Mouse (Mus musculus): Measurements from ENCODE around the gene Zfp13. TPM values are rescaled to one million over a fixed set of nuclear protein-coding genes. Genes with fewer than 3 reads are reported as not detected.
"Not testable (repeated sequence)": the region's sequence is repeated elsewhere in the genome, so short reads cannot be mapped to it uniquely, and the experiment has no call there.

The Zfp13 gene
- polyA plus RNA-seq, 1 experiment from 2014 or later = 10.3 TPM

DNA sequence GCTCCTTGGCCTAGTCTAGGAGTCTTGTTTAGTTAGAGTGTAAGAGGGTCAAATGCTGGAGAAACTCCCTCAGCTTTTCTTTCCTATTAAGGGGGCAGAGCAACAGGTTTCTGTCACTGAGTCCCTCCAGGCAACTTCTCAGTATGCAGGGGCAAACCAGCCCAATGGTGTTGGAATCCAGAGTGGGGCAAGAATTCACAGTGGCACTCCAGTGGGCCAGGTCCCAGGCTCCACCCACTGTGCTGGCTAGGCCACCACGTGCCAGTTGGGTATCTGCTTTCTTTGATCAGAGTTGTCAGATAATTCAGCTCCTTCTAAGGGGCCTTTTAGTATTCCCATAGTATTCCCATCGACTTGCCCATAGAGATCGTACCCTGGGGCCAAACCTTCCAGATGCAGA lies 59.2 kb downstream of the Zfp13 start:
- WGBS = 41% methylated on average over 3 of the region's 3 CpGs
- 0 out of 2 replicates have a peak, but pooled peaks cover 9% of the 10 kb centered on the region for H3K27me3 ChIP-seq (replicated peaks)
- H3K4me1 ChIP-seq = peaks cover 12% of the 10 kb centered on the region
- H3K9me3 ChIP-seq = no peaks in the 10 kb centered on the region
- H3K36me3 ChIP-seq = no peaks in the 10 kb centered on the region
- no peak overlapping the region for H3K4me2 ChIP-seq
- H3K9ac ChIP-seq = no peak overlapping the region
- H3K4me3 ChIP-seq (replicated peaks) = peak overlapping the region; percentile 13; the same call in 1 of the 2 replicates
- H3K27ac ChIP-seq = no peak overlapping the region
- no peak for ATAC-seq (ENCODE audit: insufficient read depth, low FRiP score, low read depth)

GRCm38 (mm10) chr17:23539608-23540007 lies 59.7 kb downstream of the Zfp13 start:
- ATAC-seq (ENCODE audit: insufficient read depth, low FRiP score, low read depth) = no peak
- Histone ChIP-seq H3K4me1 (peaks cover 15% of the 10 kb centered on the region), H3K9me3 (no peaks in the 10 kb centered on the region), H3K36me3 (no peaks in the 10 kb centered on the region), H3K27me3 (replicated peaks) (0 out of 2 replicates have a peak, but pooled peaks cover 9% of the 10 kb centered on the region), H3K4me2 (no peak overlapping the region), H3K4me3 (replicated peaks) (no peak overlapping the region), H3K27ac (no peak overlapping the region), H3K9ac (no peak overlapping the region)
- WGBS = 87% methylated on average over 5 of the region's 5 CpGs

DNA sequence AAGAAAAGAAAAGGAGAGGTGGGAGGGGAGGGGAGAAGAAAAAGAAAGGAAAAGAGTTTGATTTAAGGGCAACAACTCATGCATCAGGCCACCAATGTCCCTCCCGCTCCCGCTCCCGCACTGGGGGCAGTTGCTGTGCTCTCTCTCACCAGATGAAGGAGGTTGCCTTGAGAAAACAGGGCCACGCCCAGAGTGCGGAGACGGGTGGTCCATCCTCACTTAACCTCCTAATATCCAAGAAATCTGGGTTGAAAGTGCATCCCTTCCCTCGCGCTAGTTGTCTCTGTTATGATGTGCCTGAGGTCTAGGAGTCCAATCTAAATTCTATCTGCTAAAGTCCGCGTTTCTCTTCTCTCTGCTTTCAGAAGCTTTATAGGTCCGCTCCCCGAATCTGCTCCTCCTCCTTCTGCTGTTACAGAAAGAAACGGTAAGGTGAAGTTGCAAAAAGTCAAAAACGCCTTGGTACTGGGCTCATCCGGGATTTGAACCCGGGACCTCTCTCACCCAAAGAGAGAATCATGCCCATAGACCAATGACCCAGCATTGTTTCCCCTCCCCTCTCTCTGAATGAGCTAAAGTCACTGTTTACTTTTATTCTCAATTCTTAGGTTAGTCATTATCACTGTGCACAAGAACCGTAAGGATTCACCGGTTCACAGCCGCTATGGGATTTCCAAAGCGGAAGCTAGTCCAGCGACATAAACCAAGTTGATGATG lies 60.8 kb downstream of the Zfp13 start:
- H3K27ac ChIP-seq = no peak overlapping the region
- H3K4me1 ChIP-seq = peaks cover 15% of the 10 kb centered on the region
- ATAC-seq (ENCODE audit: insufficient read depth, low FRiP score, low read depth) = no peak
- no peak overlapping the region for H3K9ac ChIP-seq
- H3K4me2 ChIP-seq = peak overlapping the region; percentile 60
- H3K27me3 ChIP-seq (replicated peaks) = 0 out of 2 replicates have a peak, but pooled peaks cover 15% of the 10 kb centered on the region
- H3K4me3 ChIP-seq (replicated peaks) = peak overlapping the region; percentile 34
- H3K9me3 ChIP-seq = no peaks in the 10 kb centered on the region
- H3K36me3 ChIP-seq = no peaks in the 10 kb centered on the region
- 10% methylated on average over 21 of the region's 21 CpGs for WGBS

DNA sequence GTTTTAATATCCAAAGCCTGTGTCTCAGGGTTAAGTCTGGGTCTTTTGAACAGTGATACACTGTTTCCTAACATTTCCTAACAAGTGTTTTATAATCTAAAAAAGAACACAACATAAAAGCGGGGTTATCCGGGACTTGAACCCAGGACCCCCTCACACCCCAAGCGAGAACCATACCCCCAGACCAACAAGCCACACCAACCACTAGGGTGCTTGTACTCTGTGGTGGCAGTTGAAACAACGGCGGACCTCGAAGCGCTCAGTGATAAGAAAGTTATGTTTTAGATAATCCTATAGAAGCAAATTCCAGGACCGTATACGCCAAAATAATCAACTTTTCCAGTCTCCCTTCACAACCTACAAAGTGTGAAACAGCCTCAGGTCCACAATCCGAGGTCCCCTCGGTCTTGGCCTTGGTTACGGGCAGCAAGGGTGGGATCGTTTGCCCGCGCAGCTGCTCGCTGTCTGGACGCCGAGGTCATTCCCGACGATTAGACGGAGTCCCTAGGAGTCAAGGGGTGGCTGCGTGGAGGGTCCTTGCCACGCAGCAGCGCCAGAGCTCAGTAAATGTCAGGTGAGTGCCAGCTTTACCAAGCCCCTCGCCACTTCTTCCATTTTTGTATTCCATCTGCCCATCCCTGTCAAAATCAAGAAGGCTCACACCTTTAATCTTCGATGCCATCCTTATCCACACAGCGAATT lies 61.6 kb downstream of the Zfp13 start:
- Histone ChIP-seq H3K4me2 (peak overlapping the region; percentile 60), H3K27ac (no peak overlapping the region), H3K9ac (no peak overlapping the region), H3K9me3 (no peaks in the 10 kb centered on the region), H3K4me1 (peaks cover 15% of the 10 kb centered on the region), H3K36me3 (no peaks in the 10 kb centered on the region), H3K4me3 (replicated peaks) (peak overlapping the region; percentile 34), H3K27me3 (replicated peaks) (0 out of 2 replicates have a peak, but pooled peaks cover 15% of the 10 kb centered on the region)
- WGBS = 7% methylated on average over 27 of the region's 27 CpGs
- no peak for ATAC-seq (ENCODE audit: insufficient read depth, low FRiP score, low read depth)

DNA sequence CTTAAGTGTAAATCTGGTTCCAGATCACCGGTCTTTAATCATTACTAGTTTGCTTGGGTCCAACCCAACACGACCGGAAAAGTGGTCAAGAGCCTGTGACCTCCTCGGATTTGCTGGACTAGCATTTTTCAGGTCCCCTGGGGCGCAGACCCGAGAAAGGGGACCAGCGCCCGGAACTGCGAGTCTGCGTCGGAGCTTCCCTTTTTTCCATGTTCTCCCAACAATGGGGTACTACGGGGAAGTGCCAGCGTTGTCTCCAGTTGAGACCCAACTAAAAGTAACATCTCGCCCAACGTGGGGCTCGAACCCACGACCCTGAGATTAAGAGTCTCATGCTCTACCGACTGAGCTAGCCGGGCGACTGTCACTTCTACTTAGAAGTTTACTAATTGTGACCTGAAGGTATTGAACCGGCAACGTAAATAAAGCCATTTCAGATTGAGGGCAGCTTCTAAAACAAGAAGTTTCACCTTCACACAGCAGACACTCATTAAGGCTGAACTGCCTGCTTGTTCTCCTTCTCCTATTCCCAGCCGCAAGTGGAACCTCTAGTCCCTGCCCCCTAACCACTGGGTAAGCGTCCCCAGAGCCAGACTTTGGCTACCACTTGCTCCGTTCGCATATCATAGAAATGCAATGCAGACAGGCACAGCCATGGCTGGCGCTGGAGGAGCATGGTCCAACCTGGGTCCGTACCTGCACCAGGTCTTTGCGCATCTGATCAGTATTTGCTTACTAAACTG lies 64.1 kb downstream of the Zfp13 start:
- not testable (repeated sequence) for H3K9ac ChIP-seq, H3K9me3 ChIP-seq, H3K36me3 ChIP-seq, H3K27ac ChIP-seq
- Histone ChIP-seq H3K4me2 (peak overlapping the region; percentile 23), H3K4me1 (peaks cover 15% of the 10 kb centered on the region), H3K4me3 (replicated peaks) (peak overlapping the region; percentile 9; the same call in 1 of the 2 replicates), H3K27me3 (replicated peaks) (0 out of 2 replicates have a peak, but pooled peaks cover 15% of the 10 kb centered on the region)
- peak; percentile 66; the same call in 1 of the 2 replicates for ATAC-seq (ENCODE audit: insufficient read depth, low FRiP score, low read depth)
- 3% methylated on average over 17 of the region's 29 CpGs for WGBS

DNA sequence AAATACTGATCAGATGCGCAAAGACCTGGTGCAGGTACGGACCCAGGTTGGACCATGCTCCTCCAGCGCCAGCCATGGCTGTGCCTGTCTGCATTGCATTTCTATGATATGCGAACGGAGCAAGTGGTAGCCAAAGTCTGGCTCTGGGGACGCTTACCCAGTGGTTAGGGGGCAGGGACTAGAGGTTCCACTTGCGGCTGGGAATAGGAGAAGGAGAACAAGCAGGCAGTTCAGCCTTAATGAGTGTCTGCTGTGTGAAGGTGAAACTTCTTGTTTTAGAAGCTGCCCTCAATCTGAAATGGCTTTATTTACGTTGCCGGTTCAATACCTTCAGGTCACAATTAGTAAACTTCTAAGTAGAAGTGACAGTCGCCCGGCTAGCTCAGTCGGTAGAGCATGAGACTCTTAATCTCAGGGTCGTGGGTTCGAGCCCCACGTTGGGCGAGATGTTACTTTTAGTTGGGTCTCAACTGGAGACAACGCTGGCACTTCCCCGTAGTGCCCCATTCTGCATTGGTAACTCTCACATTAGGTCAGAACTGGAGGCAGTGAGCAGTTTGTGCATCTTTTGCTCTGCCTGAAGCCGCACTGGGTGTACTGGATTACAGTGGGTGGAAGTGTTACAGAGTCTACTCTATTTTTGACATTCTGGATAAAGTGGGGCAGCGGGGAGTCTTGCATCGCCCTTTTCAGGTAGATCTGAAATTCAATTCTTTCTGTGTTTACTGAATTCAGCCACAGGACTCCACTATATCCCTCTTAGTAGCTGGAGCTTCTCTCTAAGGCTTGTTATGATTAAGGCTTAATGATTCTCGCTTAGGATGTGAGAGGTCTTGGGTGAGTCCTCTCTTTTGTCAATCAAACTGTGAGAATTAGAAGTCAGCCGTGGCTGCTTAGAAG lies 65.4 kb downstream of the Zfp13 start:
- not testable (repeated sequence) for H3K9me3 ChIP-seq; H3K9ac ChIP-seq; H3K36me3 ChIP-seq; H3K27me3 ChIP-seq (replicated peaks); H3K4me3 ChIP-seq (replicated peaks); H3K27ac ChIP-seq
- H3K4me1 ChIP-seq = peaks cover 15% of the 10 kb centered on the region
- H3K4me2 ChIP-seq = peak overlapping the region; percentile 9; the same call in 1 of the 2 replicates
- ATAC-seq (ENCODE audit: insufficient read depth, low FRiP score, low read depth) = peak; percentile 63; the same call in 1 of the 2 replicates
- WGBS = 5% methylated on average over 11 of the region's 23 CpGs

- not testable (repeated sequence) for H3K4me2 ChIP-seq; ATAC-seq (ENCODE audit: insufficient read depth, low FRiP score, low read depth); H3K4me1 ChIP-seq; H3K36me3 ChIP-seq; H3K9ac ChIP-seq; H3K4me3 ChIP-seq (replicated peaks); H3K9me3 ChIP-seq; H3K27me3 ChIP-seq (replicated peaks); H3K27ac ChIP-seq
- 28% methylated on average over 1 of the region's 1 CpGs for WGBS
These were observed 67.9 kb downstream of the Zfp13 start for GRCm38 (mm10) chr17:23531408-23531807.

Other genes with a start within 250 kb of the Zfp13 start
- not detected in 2 replicates for gene Vmn2r116, start 214.9 kb downstream of the Zfp13 start, polyA plus RNA-seq (2015; fragmentation: Nextera tagmentation; extraction: Ambion mirVana)
- gene Vmn2r117, start 119.8 kb downstream of the Zfp13 start, polyA plus RNA-seq (2015; fragmentation: Nextera tagmentation; extraction: Ambion mirVana) = not detected in 2 replicates
- 16.1 and 18.8 TPM in 2 replicates for gene Zfp213, start 35.2 kb downstream of the Zfp13 start, polyA plus RNA-seq (2015; fragmentation: Nextera tagmentation; extraction: Ambion mirVana)
- gene Zscan10, start 1.4 kb upstream of the Zfp13 start, polyA plus RNA-seq (2015; fragmentation: Nextera tagmentation; extraction: Ambion mirVana) = 0.12 and 0.18 TPM in 2 replicates
- gene Mmp25, start 45.8 kb upstream of the Zfp13 start, polyA plus RNA-seq (2015; fragmentation: Nextera tagmentation; extraction: Ambion mirVana) = 0.66 and 0.78 TPM in 2 replicates
- gene Bicdl2, start 61.0 kb upstream of the Zfp13 start, polyA plus RNA-seq (2015; fragmentation: Nextera tagmentation; extraction: Ambion mirVana) = 9.9 and 12.2 TPM in 2 replicates
- 73.7 and 84.8 TPM in 2 replicates for gene Hcfc1r1, start 74.1 kb upstream of the Zfp13 start, polyA plus RNA-seq (2015; fragmentation: Nextera tagmentation; extraction: Ambion mirVana)
- 37.8 and 39.9 TPM in 2 replicates for gene Thoc6, start 74.4 kb upstream of the Zfp13 start, polyA plus RNA-seq (2015; fragmentation: Nextera tagmentation; extraction: Ambion mirVana)
- 23.8 and 25.4 TPM in 2 replicates for gene Tnfrsf12a, start 78.0 kb upstream of the Zfp13 start, polyA plus RNA-seq (2015; fragmentation: Nextera tagmentation; extraction: Ambion mirVana)
- 92.7 and 122 TPM in 2 replicates for gene Cldn6, start 79.8 kb upstream of the Zfp13 start, polyA plus RNA-seq (2015; fragmentation: Nextera tagmentation; extraction: Ambion mirVana)
- gene Cldn9, start 84.5 kb upstream of the Zfp13 start, polyA plus RNA-seq (2015; fragmentation: Nextera tagmentation; extraction: Ambion mirVana) = 1.8 and 2.4 TPM in 2 replicates
- gene 1520401A03Rik, start 123.3 kb upstream of the Zfp13 start, polyA plus RNA-seq (2015; fragmentation: Nextera tagmentation; extraction: Ambion mirVana) = 0.06 and 0.22 TPM in 2 replicates
- 47.4 and 49.9 TPM in 2 replicates for gene Pkmyt1, start 126.8 kb upstream of the Zfp13 start, polyA plus RNA-seq (2015; fragmentation: Nextera tagmentation; extraction: Ambion mirVana)
- gene Paqr4, start 141.4 kb upstream of the Zfp13 start, polyA plus RNA-seq (2015; fragmentation: Nextera tagmentation; extraction: Ambion mirVana) = 22.6 and 23.2 TPM in 2 replicates
- 0.49 and 0.74 TPM in 2 replicates for gene Kremen2, start 146.3 kb upstream of the Zfp13 start, polyA plus RNA-seq (2015; fragmentation: Nextera tagmentation; extraction: Ambion mirVana)
- gene Flywch1, start 172.1 kb upstream of the Zfp13 start, polyA plus RNA-seq (2015; fragmentation: Nextera tagmentation; extraction: Ambion mirVana) = 48.9 and 50.5 TPM in 2 replicates
- gene Flywch2, start 186.6 kb upstream of the Zfp13 start, polyA plus RNA-seq (2015; fragmentation: Nextera tagmentation; extraction: Ambion mirVana) = 18.1 and 23.5 TPM in 2 replicates
- gene Srrm2, start 191.0 kb upstream of the Zfp13 start, polyA plus RNA-seq (2015; fragmentation: Nextera tagmentation; extraction: Ambion mirVana) = 448 and 501 TPM in 2 replicates
- gene Elob, start 229.6 kb upstream of the Zfp13 start, polyA plus RNA-seq (2015; fragmentation: Nextera tagmentation; extraction: Ambion mirVana) = 938 and 1,022 TPM in 2 replicates
- 0.17 TPM in 1 of 2 replicates, not detected in the other for gene Prss33, start 236.6 kb upstream of the Zfp13 start, polyA plus RNA-seq (2015; fragmentation: Nextera tagmentation; extraction: Ambion mirVana)
- 2.9 and 4.0 TPM in 2 replicates for gene Prss32, start 244.4 kb upstream of the Zfp13 start, polyA plus RNA-seq (2015; fragmentation: Nextera tagmentation; extraction: Ambion mirVana)
- 1.6 and 1.9 TPM in 2 replicates for gene Prss41, start 244.7 kb upstream of the Zfp13 start, polyA plus RNA-seq (2015; fragmentation: Nextera tagmentation; extraction: Ambion mirVana)

All from stomach, embryonic 15.5 days (tissue).